Mouse (Mus musculus): ENCODE results near the gene Sgsh. TPM values are rescaled to one million over a fixed set of nuclear protein-coding genes. Genes with fewer than 3 reads are reported as not detected.

Gene Sgsh
- total RNA-seq, 1 experiment from 2014 or later = 26.9 TPM

DNA sequence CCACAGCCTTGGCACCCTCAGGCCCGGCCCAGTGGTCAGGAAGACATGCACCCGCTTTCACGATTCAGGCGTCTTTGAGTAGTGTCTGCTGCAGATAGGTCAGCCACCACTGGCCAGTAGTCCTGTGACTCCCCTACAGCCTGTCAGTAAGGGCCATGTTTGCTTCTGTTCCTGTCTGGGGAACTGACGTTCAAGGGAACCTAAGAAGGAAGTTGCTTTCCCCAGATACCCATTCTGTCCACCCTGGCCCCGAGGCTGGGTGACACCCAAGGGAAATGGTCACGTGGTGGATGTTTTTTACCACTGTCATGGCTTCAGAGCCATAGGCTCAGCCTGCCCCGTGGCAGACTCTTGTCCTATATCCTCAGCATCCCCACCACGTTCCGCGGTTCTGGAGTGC is 22.0 kb upstream of the Sgsh start:
- DNase-seq = no peak

DNA sequence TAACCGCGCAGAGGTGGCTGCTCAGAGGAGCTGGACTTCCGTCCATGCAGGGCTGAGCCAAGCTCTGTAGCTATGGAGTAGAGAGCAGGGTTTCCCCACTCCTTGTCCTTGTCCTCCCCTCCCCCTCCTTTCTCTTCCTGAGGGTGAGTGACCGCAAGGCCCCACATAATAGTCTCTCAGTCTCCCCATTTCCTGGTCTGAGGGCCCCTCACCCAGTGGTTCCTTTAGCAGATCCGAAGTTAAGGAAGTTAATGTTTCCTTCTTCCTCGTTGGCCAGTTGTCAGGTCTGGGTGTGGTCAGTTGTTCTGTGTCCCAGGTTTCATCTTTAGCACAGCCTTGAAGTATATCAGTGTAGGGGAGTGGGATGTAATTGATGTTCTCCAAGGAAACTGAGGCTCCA is 20.1 kb upstream of the Sgsh start:
- no peak for DNase-seq

DNA sequence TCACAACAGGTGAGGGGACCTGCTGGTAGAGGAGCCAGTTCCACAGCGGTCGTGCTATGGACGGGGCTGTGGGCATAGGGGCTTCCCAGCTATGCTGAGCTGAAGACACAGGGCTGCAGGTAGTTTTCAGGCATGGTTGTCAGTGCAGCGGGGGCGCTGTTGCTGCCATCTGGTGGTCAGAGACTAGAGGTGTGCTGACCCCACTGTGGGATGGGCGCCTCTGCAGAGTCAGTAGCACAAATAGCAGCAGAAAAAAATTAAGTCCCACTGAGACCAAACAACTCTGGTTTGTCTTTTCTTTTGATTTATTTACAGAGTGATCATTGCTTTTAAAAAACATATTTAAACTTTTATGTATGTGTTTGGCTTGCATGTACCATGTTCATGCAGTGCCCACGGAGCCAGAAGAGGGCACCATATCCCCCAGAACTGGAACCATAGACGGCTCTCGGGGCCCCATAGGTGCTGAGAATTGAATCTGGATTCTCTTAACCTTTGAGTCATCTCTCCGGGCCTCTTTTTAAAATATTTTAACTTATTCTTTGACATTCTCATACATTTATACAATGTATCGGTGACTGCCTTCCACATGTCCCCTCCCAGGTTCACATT is 8.3 kb upstream of the Sgsh start:
- DNase-seq = peak; percentile 69

DNA sequence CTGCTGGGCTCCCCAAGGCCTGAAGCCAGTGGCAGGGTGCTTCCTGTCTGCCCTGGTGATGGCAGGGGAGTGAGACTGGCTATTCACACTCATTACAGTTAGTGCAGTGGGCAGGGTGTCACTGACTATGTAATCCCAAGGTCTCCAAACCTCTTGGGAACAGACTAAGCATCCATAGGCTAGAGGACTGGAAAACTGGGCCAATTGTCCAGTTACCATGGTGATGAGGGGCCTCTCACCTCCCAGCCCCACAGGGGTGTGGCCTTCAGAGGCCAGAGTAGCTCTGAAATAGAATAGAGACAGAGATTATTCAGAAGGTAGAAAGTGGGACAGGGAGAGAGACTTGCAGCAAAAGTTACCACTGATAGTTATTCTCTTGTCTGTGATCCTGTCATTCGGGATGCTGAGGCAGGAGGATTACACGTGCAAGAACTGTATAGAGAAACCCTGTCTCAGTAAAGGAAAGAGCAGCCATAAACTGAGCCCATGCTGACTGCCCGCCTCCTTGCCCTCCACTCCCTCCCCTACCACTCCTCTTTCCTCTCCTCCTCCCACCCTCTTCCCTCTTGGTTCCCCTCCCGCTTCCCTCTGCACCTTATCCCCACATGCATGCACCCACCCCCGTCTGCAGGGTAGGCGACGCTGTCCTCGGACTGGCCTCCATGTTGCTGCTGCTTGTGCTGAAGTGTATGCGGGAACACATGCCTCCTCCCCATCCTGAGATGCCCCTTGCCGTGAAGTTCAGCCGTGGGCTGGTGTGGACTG is 7.6 kb upstream of the Sgsh start:
- no peak for DNase-seq

DNA sequence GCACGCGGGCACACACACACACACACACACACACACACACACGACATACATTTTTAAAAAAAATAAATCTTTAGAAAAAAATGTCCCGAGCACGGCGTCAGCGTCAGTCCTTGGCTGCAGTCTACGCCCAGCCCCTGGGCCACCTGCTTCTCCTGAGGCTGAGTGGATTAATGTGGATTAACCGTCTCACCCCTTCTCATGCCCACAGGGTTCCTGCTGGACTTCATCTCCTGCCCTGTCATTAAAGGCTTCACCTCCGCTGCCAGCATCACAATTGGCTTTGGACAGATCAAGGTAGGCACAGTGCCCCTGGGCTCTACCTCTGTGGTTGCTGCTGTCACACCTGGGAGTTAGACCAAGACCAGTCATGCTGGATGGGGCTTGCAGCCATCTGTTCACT is 3.8 kb upstream of the Sgsh start:
- DNase-seq = no peak

DNA sequence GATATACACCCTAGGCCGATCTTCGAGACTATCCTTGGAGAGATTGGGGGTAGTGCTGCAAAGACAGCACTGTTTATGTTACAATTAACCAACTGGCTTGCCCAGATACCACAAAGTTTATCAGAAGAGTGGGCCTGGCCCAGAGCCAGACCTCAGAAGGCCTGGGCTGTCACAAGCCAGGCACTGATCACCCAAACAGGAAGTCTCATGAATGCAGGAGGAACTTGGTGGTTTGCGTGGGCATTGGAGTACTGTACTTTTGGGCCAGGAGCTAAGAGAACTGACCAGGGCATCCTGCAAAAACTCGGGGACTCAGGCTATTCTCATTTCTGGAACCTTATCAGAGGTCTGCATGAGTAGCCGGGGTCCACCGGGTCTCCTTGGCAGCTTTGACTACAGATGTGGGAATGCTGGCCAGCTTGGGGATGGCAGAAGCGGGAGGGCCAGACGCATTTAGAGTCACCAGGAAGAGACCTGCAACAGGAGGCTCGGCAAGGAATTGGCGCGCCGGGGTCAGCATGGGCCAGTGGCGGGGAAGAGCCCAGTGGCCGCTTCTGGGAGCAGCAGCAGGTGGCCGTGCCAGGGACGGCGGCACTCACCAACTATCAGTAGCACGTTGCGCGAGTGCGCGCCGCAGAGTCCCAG is 416 bp downstream of the Sgsh start:
- DNase-seq = peak; percentile 47

DNA sequence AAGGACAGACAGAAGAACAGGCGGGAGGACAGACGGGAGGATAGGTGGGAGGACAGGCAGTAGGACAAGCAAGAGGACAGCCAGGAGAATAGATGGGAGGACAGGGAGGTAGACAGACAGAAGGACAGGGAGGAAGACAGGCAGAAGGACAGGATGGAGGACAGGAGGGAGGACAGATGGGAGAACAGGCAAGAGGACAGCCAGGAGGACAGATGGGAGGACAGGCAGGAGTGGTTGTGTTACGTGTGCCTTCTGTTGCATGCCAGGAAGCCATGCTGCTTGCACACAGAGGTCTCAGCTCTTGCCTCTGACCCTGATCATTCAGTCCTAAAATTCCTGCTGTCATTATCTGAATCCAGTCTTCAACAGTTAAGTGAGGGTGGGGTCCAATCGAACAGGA is 1.4 kb downstream of the Sgsh start:
- DNase-seq = no peak

DNA sequence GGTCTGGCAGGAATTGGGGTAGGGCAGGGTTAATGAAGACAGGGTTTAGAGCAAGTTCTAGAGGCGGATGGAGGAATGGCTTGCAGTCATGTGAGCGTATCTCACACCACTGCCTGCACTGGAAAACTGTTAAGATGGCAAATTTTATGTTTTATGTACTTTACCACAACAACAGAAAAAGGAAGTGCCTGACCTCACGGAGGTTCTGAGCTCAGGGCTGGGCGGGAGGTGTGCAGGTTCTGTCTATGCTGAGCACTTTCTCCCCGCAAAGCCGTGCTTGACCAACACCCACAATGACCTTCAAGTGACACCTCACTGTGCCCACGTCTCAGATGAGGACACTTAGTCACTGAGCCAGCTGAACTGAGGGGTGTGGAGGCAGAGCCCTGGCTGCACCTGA is 3.2 kb downstream of the Sgsh start:
- DNase-seq = no peak

DNA sequence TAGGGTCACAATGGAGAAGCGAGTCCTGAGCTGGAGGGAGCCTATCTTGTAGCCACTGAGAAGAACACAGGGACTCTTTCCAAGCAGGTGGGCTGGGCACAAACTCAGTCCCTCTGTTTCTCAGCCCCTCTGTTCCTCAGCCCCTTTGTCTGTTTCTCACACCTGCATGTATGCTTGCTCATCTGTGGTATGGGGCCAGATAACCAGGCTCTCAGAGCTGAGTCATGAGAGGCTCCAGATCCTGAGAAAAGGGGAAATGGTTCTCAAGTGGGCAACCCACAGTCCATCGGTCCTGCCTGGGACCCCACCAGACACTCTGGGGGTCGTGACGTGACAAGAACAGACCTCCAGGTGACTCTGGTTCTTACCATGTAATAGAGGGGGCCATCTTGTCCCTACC is 8.2 kb downstream of the Sgsh start:
- DNase-seq = no peak

DNA sequence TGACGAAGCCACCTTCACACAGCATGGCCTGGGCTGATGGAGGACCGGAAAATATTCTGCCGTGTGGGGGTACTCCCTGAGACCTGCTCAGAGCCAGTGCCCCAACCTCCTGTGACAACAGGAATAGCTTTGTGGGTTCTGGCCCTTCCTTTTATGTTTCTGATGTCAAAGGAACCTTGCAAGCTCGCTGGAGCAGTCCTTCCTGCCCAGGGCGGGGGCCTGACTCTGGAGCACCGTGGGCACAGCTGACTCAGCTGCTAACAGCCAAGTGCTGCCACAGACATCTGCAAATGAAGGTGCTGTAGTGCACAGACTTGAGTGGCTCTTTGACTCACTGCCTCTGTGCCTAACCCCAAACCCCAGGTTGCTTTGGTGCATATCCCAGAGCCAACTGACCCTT is 10.5 kb downstream of the Sgsh start:
- no peak for DNase-seq

DNA sequence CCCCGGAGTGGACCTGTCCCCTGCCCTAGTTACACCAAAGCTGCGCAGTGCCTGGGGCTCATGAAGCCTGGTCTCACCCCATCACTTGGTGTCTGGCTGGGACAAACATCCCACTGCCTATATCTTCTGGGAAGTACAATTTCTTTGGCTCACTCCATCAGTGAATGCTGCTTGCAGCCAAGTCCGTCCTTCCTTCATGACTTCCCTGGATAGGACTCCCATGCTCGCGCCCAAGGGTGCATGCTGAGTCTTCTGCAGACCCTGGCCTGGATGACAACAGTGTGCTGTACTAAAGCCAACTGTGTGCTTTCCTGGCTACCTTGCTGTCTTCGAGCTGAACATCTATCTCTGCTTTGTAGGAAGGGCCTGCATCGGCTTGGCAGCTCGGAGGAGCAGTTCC is 11.2 kb downstream of the Sgsh start:
- DNase-seq = no peak

DNA sequence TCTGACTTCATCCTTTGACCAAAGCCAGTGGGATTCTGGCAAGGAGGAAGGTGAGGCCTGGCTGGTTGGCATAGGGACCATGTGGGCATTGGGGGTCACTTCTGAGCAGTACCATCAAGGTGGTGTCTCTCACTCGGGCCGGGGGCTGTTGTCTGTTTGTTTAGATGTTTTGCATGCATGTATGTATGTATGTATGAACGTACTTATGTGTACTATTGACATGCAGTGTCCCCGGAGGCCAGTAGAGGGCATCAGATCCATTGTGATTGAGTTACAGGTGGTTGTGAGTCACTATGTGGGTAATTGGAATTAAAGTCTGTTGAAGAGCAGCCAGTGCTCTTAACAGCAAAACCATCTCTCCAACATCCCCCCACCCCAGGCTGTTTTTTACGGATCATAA is 15.7 kb downstream of the Sgsh start:
- peak; percentile 75 for DNase-seq

DNA sequence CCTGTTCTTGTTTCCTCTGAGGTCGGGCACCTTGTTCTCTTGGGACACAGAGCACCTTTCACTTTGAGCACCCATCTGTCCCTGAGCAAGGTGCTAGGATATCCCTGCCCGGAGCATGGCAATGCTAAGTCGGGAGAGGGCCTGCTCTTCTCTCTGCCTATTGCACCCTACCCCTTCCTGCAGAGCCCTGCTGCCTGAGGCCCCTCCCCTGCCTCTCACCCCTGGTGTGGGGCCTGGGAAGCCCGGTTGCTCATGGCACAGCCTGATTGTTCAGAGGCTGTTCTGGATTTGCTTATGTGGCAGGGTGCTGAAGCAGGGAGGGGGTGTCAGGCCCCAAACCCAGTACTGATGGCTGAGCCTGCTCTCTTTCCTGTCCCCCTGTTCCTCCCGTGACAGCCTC is 16.2 kb downstream of the Sgsh start:
- DNase-seq = peak; percentile 36

DNA sequence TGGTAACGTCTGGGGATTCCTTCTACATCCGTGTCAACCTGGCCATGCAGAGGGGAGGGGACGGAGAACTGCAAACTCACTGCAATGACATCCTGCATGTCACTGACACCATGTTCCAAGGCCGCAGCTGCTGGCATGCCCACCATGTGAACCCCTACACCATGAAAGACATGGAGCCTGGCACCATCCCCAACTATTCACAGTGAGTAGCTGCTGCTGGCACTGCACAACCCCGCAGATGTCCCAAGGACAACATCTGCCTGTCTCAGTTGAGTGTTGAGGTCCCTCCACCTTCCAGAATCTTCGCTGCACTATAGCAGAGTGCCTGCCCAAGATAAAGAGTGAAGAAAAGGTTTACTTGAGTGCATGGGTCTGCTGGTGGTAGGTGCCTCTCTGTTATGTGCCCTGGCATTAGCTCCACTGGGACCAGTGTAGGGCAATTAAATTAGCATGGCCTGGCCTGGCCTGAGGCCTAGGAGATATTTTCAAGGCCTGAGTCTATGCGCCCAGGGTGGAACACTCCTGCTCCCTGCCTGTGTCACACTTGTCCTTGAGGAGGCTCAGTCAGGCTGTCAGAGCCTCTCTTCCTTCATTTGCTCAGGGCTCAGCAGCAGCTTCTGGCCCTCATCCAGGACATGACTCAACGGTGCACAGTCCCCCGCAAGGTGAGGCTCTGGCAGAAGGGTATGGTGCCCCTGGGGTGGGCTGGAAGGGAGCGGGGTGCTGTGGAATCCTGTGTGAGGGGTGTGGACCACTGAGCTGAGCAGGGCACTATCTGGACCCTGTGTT is 16.9 kb downstream of the Sgsh start:
- DNase-seq = peak; percentile 82

DNA sequence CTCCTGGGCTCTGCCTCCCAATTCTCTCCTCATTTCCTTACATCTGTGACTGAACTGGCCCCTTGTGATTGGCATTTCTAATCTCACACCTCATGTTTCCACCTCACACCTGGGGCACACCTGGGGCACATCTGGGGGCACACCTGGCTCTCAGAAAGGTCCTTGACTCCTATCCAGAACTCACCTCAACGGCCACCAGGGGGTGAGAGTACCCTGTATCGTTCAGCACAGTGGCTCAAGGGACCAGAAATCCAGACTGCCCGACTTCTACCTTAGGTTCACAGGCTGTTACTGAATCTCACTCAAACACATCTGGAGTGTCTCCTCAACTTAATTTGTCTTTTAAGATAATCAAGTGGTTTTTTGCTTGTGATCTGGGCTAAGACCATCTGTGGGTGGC is 23.4 kb downstream of the Sgsh start:
- DNase-seq = no peak

DNA sequence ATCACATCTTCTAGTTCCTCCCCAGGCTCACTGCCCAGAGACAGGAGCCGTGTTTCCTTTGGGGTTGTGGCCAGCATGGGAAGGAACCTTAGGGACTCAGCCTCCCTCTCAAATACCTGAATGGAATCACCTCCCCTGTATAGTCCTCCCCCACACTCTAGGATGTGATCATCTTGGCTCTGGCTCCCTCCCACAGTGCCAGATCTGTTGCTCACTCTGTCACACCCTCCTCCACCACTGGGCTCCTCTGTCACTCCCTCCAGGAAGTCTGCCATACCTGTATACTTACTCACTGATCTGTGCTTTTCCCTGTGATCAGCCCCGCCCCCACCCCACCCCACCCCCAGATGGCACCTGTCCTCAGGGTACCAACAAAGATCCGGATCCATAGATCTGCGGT is 24.7 kb downstream of the Sgsh start:
- DNase-seq = no peak

DNA sequence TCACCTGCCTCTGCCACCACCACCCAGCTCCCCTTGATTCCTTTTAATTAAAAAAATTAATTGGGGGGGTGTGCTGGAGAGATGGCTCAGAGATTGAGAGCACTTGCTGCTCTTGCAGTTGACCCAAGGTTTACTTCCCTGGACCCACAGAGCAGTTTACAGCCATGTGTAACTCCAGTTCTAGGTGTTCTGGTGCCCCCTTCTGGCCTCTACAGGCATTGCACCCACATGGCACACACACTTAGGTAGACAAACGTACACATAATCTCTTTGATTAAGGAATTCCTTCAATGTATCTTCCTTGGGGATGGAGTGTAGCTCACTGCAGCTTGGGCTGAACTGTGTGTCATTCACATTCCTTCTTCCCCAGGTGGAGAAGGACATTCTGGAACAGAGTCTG is 30.3 kb downstream of the Sgsh start:
- DNase-seq = no peak

DNA sequence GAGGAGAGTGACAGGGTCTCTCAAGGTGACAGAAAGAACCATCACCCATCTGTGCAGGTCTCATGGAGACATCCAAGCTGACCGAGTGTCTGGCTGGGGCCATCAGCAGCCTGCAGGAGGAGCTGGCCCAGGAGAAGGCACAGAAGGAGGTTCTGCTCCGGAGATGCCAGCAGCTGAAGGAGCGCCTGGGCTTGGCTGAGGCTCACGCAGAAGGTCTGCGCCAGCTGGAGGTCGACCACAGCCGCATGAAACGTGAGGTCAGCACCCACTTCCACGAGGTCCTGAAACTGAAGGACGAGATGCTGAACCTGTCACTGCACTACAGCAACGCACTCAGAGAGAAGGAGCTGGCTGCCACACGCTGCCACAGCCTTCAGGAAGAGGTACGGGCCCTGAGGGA is 32.8 kb downstream of the Sgsh start:
- no peak for DNase-seq

DNA sequence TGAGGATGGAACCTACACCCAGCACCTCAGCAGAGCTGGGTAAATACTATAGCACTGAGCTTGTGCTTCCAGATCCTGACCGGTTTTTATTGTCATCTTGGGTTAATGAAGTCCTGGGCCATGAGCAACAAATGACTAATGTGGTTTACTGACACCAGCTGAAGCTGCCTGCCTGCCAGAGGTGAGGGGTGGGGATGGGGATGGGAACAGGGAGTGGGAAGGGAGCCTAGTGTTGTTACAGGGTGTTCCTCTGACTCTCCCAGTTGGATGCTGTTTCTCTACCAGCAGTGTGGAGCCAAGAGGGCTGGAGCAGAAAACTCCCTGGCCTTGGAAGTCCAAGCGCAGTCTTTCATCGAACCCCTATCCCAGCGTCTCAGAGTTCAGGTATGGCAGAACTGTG is 38.6 kb downstream of the Sgsh start:
- no peak for DNase-seq

DNA sequence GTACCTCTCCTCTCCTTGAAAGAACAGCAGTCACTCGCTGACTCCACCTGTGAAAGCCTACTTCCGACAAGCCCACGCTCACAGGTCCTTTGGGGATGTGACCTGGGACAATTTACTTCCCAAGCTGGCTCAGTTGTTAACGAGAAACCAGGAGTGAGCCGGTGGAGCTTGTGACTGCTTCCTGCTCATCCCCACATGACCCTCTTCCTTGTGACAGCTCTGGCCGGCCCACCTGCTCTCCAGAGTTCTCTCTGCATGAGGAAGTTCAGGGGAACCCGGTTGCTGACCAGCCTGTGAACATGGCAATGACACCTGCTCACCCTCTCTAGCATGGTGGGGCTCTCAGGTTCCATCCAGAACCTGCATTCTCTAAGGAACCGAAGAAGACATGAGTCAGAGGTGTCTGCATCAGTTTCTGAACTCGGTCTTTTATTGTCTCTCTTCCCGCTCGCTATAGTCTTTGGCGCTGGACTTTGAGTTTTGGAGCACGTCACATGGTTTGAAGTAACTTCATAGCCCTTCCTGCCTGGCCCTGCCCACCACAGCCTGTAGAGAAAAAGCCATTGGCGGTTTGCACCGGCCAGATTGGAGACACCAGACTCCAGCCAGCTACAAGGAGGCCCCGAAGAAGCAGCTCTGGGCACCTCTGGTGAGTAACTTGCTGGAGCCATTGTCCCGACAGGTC is 40.9 kb downstream of the Sgsh start:
- no peak for DNase-seq

DNA sequence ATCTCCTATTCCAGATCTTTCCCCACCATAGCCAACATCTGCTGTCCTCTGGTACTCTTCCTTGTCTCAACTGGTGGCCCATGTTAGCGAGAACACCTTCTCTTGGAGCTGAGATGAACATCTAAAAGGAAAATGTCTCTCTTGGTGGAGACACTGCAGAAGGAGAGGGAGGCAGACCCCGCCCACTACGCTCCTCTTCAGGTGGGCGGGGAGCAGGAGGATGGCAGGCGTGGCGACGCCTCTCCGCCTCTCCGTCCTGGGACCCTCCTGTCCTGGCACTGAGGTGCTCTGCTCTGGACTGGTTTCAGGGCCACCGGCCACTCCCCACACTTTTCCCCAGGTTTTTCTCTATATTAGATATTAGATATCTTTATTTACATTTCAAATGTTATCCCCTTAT is 44.7 kb downstream of the Sgsh start:
- no peak for DNase-seq

DNA sequence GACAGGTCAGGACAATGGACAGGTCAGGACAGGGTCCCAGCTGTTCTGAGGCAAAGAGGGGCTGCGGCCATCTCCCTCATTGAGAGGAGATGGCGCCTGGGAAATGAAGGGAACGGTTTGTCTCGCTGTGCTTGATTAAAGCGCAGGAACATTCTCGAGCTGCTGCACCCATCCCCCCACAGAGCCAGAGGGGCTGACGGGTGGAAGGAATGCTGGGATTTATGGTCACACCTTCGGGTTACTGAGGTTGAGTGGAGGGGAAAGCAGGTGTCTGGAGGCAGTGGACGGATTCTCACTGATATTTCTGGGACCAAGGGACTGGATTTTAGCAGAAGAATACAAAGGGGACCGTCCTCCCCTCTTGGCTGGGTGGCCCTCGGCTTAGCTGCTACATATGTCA is 47.4 kb downstream of the Sgsh start:
- DNase-seq = no peak

DNA sequence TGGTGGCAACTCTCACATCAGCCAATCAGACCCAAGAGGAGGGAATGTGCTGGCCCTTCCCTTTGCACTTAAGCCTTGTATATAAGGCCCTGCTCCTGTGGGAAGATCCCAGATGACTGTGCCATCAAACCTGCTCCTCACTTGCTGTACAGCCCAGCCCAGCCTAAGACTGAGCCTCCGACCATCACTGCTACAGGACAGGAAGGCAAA is 47.8 kb downstream of the Sgsh start, which contains the start of gene Card14:
TSS of gene Card14 (plus strand) at position 111 of the 210 bp plus-strand sequence.
- no peak for DNase-seq

Data from adrenal gland, postnatal 25 days (tissue).